Comparison of ENCODE assay signal across 7 mouse cellular contexts in the genomic region with DNA sequence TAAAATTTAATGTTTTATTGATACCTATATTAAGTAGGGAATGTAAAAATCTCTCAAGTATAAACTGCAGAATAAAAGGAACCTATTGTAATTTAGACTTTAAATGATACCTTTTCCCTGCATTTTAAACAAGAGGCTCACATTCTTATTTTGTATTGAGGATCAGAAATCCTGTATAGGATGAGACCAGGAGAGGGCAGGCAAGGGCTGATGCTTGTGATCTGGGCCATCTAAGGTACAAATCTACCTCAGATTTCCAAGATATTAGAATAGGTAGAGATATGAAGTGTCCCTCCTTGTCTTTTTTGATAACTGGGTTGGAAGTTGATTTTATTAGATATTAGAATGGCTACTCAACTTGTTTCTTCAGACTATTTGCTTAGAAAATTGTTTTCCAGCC. TPM values are rescaled to one million over a fixed set of nuclear protein-coding genes. Genes with fewer than 3 reads are reported as not detected.
DNase-seq lines count a peak whose midpoint lies in the region; ATAC-seq and TF ChIP-seq lines count a peak whose summit lies in the region.
"Not testable (repeated sequence)": the region's sequence is repeated elsewhere in the genome, so short reads cannot be mapped to it uniquely, and the experiment has no call there.

No protein-coding gene starts in this region.

- TF ChIP-seq EP300 in MEL (IDR thresholded peaks at IDR 0.05; ENCODE audit: low read depth in 1 of 2, low read length in 2 of 2): not testable (repeated sequence)

- H3K27ac ChIP-seq in MEL (ENCODE audit: control insufficient read depth, low read depth, low read length); gastrocnemius, adult 2 months; kidney, postnatal 0 days; midbrain, embryonic 12.5 days (replicated peaks): not testable (repeated sequence)

- H3K27me3 ChIP-seq in MEL (ENCODE audit: control insufficient read depth in 1 of 2, insufficient read depth in 2 of 2, low read length in 2 of 2); kidney, postnatal 0 days (ENCODE audit: insufficient read depth, low read length); midbrain, embryonic 12.5 days: not testable (repeated sequence)

- TF ChIP-seq RAD21 in MEL (IDR thresholded peaks at IDR 0.05; ENCODE audit: low read depth, low read length): not testable (repeated sequence)

- not testable (repeated sequence) for H3K4me2 ChIP-seq in kidney, postnatal 0 days (ENCODE audit: low read length); midbrain, embryonic 12.5 days (replicated peaks)

- intact Hi-C loops in gastrocnemius, adult 2 months (cut with DNase I): not testable (repeated sequence)
- intact Hi-C loops in left cerebral cortex, postnatal 25 days (cut with DNase I): loop anchor here (5.0 to 10.0 kb wide), 2 partner anchors 254 to 611 kb away; no protein-coding TSS in a partner anchor

- not testable (repeated sequence) for H3K4me1 ChIP-seq in MEL (ENCODE audit: control insufficient read depth in 1 of 2, insufficient read depth in 2 of 2, low read length in 2 of 2); kidney, postnatal 0 days (replicated peaks; ENCODE audit: insufficient read depth, low read length); midbrain, embryonic 12.5 days

- DNase-seq in MEL (ENCODE audit: low read depth, low spot score); gastrocnemius, adult 2 months: not testable (repeated sequence)
- peak; percentile 55 to 72 for DNase-seq in cerebellum, postnatal 14 days
- DNase-seq in kidney, postnatal 0 days (ENCODE audit: low spot score): peak; percentile 3
- DNase-seq in left cerebral cortex, postnatal 25 days (ENCODE audit: low spot score in 2 of 2): peak; percentile 18 to 46
- peak; percentile 26 for DNase-seq in right cerebral cortex, postnatal 4 days

- not testable (repeated sequence) for H3K9me3 ChIP-seq in MEL (replicated peaks; ENCODE audit: insufficient read depth, low read length); kidney, postnatal 0 days (replicated peaks; ENCODE audit: low read length); midbrain, embryonic 12.5 days

- not testable (repeated sequence) for TF ChIP-seq POLR2A in MEL (IDR thresholded peaks at IDR 0.05; ENCODE audit: control insufficient read depth in 1 of 2, insufficient read depth in 1 of 2, low read depth in 1 of 2, low read length in 2 of 2, poor library complexity in 1 of 2)

- not testable (repeated sequence) for H3K36me3 ChIP-seq in MEL (ENCODE audit: control insufficient read depth in 1 of 2, insufficient read depth in 2 of 2, low read length in 2 of 2); kidney, postnatal 0 days (ENCODE audit: insufficient read depth, low read length); midbrain, embryonic 12.5 days

- H3K4me3 ChIP-seq in MEL (ENCODE audit: control insufficient read depth in 1 of 2, insufficient read depth in 1 of 2, low read depth in 2 of 2, low read length in 2 of 2); gastrocnemius, adult 2 months; kidney, postnatal 0 days (replicated peaks; ENCODE audit: low read depth, low read length); midbrain, embryonic 12.5 days: not testable (repeated sequence)

- not testable (repeated sequence) for ATAC-seq in kidney, postnatal 0 days (replicated peaks; ENCODE audit: low FRiP score, low read depth)
- ATAC-seq in midbrain, embryonic 12.5 days (ENCODE audit: low FRiP score, low read depth): 0 out of 2 replicates have a peak, but pooled peaks have one; percentile 58

- H3K79me2 ChIP-seq in MEL (ENCODE audit: control insufficient read depth, insufficient read depth, low read length, poor library complexity): not testable (repeated sequence)

- TF ChIP-seq CTCF in MEL (IDR thresholded peaks at IDR 0.05 in 2 of 3, conservative IDR thresholded peaks at IDR 0.05 in 1 of 3; ENCODE audit: control insufficient read depth in 1 of 3, insufficient read depth in 1 of 3, low read depth in 2 of 3, low read length in 3 of 3, poor library complexity in 1 of 3, severe bottlenecking in 1 of 3): not testable (repeated sequence)
- peak; percentile 44 for TF ChIP-seq CTCF in gastrocnemius, adult 2 months (IDR thresholded peaks at IDR 0.05)
- peak; percentile 39; the same call in 1 of the 2 replicates for TF ChIP-seq CTCF in kidney, postnatal 0 days (IDR thresholded peaks at IDR 0.05; ENCODE audit: low read depth)

- not testable (repeated sequence) for H3K9ac ChIP-seq in MEL (ENCODE audit: control insufficient read depth, low read depth, low read length, poor library complexity, severe bottlenecking); kidney, postnatal 0 days (ENCODE audit: low read depth, low read length); midbrain, embryonic 12.5 days (replicated peaks)

TF ChIP-seq in MEL, 35 proteins besides CTCF, POLR2A, EP300 and RAD21:
- peak; percentile 16; the same call in 1 of the 2 replicates for TF ChIP-seq SMC3 (IDR thresholded peaks at IDR 0.05; ENCODE audit: low read depth, low read length)

RNA-seq across cellular contexts. Expression of a gene that starts 59.1 kb away (rescaled TPM):
- not detected in 2 replicates for total RNA-seq in MEL (2012; rRNA removed)
- not detected for polyA plus RNA-seq in MEL (2012; ENCODE audit: insufficient read depth in 1 of 2, insufficient read length in 2 of 2, low read depth in 1 of 2, low replicate concordance in 2 of 2, missing spikeins in 1 of 2)
- 1 to 10 TPM; 1.1 to 3.3 TPM for total RNA-seq in gastrocnemius, adult 2 months (2021)
- 1.4 and 1.9 TPM in 2 replicates for polyA plus RNA-seq in kidney, postnatal 0 days (2015; fragmentation: Nextera tagmentation; extraction: Ambion mirVana)
- total RNA-seq in left cerebral cortex, postnatal 25 days (2021): not detected
- 0.33 and 0.47 TPM in 2 replicates for polyA plus RNA-seq in midbrain, embryonic 12.5 days (2016; fragmentation: Nextera tagmentation; extraction: Ambion mirVana)
